Mouse (Mus musculus) T-helper 2 cell (primary cell): ENCODE results near the gene Slc41a3.

Experiments used
- in situ Hi-C: fragments of 300-600 bp; cut with MboI, MseI; formaldehyde crosslinking; loops from one replicate; pipeline ENCODE4 v1.15.1; 2025; ENCODE audit warnings: high pct_unique_total_duplicates

Slc41a3 gene

GRCm38 (mm10) chr6:90604533-90605297 lies at the start of gene Slc41a3:
TSS of gene Slc41a3 (plus strand) at chr6:90604725.
- in situ Hi-C loops = no loop called here

DNA sequence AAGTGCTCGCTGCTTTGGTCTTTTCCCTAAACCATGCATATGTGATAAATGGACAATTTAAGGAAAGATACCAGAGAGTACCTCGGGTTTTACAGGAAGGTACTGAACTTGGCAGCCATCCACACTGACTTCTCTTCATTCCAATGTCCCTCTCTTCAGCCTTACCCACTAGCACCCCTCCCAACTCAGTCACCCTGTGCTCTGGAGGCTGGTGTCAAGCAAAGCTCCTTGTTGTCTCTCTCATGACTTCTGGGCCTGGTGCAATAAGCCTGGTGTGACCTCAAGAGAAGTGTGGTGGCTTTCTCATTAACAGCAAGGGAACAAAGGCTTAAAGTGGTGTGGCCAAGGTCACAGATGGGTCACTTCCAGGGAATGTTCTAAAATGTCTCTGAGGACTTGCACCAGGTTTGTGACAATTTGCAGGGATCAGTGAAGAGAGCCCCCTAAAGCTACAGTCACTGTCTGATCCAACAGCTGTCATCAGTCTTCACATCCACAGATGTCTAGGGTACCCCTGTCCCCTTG lies 47.9 kb upstream of the Slc41a3 start:
- in situ Hi-C loops = no loop called here

DNA sequence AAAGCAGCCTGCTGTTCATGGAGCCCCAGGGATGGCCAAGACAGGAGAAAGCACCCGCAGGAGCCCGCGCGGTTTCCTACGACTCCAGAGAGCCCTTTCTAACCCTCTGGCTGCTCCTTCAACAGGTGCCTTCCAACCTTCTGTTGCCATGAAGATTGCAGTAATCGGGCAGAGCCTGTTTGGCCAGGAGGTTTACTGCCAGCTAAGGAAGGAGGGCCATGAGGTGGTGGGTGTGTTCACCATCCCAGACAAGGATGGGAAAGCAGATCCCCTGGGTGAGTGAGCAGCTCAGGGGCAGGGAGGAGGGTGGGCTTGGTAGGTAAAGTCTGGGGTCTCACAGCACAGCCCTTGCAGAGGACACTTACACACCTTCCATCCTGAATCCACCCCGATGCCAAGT lies 47.4 kb upstream of the Slc41a3 start:
- in situ Hi-C loops = no loop called here

GRCm38 (mm10) chr6:90557829-90558693 lies 46.5 kb upstream of the Slc41a3 start:
- in situ Hi-C loops = no loop called here

GRCm38 (mm10) chr6:90560390-90561058 lies 44.0 kb upstream of the Slc41a3 start:
- in situ Hi-C loops = no loop called here

GRCm38 (mm10) chr6:90561234-90561781 lies 43.2 kb upstream of the Slc41a3 start:
- in situ Hi-C loops = no loop called here

DNA sequence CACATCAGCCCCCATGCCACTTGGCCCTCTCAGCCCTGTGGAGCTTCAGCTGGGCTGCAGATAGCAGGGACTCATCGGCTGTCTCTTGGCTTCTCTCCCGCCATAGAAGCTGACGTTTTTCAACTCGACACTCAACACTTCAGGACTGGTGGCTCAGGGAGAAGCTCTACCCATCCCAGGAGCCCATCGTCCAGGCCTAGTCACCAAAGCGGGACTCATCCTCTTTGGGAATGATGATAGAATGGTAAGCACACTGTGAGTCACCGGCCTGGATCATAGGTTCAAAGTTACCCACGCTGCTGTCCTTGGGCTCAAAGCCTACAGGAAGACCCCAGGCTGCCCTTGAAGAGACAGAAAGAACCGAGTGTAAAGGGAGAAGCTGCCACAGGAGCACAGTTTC lies 40.3 kb upstream of the Slc41a3 start:
- in situ Hi-C loops = no loop called here

DNA sequence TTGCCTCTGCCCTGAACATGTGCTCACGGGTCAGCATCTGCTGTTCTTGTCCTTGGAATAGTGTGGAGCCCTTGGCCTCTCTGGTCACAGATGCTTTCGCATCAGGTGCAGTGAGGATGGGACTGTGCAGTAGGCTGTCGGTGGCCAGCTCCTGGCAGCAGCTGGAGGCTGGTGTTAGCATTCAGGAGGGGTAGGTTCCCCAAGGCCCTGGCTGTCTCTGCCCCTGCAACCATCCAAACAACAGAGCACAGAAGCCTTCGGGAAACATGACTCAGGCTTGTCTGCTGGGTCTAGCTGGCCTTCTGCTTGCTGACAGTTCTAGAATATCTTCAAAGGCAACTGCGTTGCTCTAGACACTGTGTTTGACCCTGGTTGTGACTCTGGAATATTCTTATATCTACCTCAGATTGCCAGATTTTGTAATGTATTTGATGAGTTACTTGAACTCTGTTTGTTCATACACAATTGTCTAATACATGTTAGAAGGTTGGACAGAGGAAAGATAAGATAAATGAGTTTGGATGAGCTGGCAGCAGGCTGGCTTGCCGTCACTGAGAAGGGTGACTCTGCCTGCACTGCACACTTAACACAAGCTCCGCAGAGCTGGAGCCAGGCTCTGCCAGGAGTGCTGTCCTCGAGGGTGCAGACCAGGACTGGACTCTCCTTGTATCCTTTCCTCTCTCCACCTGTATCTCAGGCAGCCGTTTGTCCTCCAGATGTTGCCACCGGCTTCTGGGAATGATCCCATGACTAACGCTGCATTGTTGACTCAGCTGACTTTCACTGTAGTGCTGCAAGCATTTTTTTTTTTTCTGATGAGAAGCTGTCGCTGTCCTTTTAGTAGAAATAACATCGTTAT lies 38.9 kb upstream of the Slc41a3 start:
- in situ Hi-C loops = no loop called here

GRCm38 (mm10) chr6:90567486-90567885 lies 37.0 kb upstream of the Slc41a3 start:
- in situ Hi-C loops = no loop called here

GRCm38 (mm10) chr6:90567928-90568327 lies 36.6 kb upstream of the Slc41a3 start:
- in situ Hi-C loops = no loop called here

DNA sequence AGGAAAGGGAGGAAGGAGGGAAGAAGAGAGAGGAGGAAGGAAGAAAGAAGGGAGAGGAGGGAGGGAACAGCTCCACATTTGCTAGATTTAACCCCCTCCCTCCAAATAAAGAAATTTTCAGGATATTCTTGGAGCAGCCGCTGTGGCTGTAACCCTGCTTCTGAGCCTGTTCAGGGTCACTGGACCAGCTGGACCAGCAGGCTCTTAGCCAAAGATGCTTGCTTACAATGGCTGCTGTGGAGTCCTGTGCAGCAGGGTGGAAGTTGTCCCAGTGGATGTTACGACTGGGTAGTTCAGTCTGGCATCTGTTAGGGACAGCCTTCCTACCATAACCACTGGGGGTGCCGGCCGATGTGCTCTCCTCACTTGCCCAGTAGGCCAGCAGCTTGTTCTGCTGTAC lies 35.8 kb upstream of the Slc41a3 start:
- in situ Hi-C loops = no loop called here

DNA sequence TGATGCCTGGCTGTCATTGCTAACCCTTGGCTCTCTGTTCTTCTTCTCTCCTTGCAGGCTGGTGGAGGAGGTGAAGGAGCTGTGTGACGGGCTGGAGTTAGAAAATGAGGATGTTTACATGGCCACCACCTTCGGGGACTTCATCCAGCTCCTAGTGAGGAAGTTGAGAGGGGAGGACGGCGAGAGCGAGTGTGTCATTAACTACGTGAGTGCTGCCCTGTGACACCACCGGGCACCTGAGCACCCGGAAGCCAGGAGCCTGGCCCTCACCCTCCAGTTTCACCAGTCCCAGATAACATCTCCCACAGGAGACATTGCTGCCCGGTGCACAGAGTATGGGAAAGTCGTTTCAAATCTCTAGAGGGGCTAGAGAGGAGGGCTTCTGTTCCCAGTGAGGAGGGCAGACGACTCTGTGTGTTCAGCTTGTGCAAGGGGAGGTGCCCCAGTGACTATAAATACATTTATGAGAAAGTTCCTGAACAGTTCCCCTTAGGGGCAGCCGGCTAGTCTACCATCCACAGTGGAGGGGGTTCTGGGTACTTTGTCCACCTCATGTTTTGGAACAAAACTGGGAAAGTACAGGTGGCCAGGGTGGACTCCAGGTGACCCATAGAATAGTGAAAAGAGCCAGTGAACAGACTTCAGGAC lies 34.7 kb upstream of the Slc41a3 start:
- in situ Hi-C loops = no loop called here

DNA sequence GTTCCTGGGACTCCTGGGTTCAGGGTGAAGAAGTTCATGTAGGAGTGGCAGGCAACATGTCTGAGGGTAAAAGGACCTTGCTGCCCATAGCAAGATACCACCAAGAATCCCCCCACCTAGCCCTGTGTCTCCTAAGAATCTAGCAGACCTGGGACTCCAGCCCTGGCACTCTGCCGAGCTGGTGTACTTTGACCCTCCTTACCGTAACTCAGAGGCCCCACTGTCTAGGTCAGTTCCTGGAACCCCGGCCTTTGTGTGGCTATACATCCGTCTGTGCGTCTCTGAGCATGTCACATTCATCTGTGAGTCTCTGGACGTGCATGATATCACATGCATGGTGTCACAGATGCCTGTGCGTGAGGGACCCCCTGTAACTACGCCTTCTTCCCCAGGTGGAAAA lies 34.1 kb upstream of the Slc41a3 start:
- in situ Hi-C loops = no loop called here

- in situ Hi-C loops = no loop called here
These were observed 29.2 kb upstream of the Slc41a3 start for GRCm38 (mm10) chr6:90575261-90575715.

GRCm38 (mm10) chr6:90578174-90578573 lies 26.4 kb upstream of the Slc41a3 start:
- in situ Hi-C loops = no loop called here

DNA sequence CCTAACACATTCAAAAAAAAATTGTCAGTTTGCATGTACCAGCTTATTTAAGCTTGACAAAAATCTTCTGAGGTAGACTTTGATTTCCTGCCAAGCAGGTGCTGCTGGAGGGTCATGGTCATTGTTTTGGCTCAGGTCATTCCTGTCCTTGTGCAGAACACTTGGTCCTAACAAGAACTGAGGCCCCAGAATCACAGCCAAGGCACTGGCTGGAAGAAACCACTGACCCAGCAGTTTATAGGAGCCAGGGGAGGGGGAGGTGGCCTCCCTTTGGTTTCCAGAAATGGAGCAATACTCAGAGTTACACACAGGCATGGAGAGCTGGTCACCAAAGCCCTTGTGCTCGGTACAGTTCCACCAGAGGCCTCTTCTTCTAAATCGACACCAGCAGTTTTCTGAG lies 22.2 kb upstream of the Slc41a3 start:
- in situ Hi-C loops = no loop called here

DNA sequence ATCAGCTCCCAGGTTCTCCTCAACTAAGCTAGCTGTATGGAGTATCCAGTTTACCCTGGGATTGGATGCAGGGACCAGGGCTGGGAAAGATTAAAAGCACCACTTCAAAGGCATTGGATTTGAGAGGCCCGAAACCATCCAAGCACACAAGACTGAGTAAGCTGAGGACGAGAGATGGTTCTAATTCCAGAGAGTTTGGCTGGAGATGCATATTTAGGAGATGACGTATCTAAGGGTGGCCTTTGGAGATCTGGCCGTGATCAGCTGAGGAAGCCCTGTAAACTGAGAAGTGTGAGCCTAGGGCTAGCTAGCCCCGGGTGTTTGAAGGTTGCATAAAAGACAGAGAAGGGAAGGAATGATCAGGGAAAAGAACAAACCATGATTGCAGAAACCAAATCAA lies 16.4 kb upstream of the Slc41a3 start:
- in situ Hi-C loops = no loop called here

DNA sequence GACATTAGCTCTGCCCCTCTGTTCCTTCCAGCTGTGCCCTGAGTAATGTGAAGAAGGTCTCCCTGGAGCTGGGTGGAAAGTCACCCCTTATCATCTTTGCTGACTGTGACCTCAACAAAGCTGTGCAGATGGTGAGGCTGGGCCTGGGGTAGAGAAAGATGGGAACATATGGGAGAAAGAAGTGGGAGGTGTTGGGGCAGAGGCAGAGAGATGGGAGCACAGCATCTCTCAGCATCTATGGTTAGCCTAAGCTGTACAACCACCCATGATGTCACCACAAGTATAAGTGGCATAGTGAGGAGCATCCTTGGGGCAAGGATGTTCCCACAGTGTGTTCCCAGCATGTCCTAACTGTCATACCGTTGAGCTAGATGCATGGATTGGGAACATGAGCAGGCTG lies 13.8 kb upstream of the Slc41a3 start:
- in situ Hi-C loops = no loop called here

GRCm38 (mm10) chr6:90594972-90595371 lies 9.6 kb upstream of the Slc41a3 start:
- in situ Hi-C loops = no loop called here

DNA sequence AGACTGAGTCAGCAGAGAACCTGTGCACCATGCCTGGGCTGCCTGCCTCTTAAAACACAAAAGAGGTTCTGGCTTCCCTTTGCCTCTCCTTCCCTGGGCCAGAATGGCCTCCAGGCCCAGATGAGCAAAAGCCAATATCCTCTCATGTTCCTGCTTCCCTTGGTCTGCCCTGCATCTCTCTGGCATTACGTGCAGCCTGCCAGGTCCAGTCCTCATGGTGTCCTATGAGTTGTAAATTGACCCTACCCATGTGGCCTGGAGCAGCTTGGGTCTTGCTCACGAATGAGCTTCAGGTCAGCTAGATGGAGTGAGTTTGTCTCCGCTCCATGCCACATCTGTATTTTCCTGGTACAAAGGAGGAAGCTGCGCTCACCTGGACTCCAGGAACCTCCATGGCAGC lies 7.5 kb upstream of the Slc41a3 start:
- in situ Hi-C loops = no loop called here
